Mouse (Mus musculus): ENCODE data around the gene Mindy1. TPM values are rescaled to one million over a fixed set of nuclear protein-coding genes. Genes with fewer than 3 reads are reported as not detected.

The Mindy1 gene
- 58.5 and 89.2 TPM in 2 replicates for polyA plus RNA-seq (2012; rRNA removed)

DNA sequence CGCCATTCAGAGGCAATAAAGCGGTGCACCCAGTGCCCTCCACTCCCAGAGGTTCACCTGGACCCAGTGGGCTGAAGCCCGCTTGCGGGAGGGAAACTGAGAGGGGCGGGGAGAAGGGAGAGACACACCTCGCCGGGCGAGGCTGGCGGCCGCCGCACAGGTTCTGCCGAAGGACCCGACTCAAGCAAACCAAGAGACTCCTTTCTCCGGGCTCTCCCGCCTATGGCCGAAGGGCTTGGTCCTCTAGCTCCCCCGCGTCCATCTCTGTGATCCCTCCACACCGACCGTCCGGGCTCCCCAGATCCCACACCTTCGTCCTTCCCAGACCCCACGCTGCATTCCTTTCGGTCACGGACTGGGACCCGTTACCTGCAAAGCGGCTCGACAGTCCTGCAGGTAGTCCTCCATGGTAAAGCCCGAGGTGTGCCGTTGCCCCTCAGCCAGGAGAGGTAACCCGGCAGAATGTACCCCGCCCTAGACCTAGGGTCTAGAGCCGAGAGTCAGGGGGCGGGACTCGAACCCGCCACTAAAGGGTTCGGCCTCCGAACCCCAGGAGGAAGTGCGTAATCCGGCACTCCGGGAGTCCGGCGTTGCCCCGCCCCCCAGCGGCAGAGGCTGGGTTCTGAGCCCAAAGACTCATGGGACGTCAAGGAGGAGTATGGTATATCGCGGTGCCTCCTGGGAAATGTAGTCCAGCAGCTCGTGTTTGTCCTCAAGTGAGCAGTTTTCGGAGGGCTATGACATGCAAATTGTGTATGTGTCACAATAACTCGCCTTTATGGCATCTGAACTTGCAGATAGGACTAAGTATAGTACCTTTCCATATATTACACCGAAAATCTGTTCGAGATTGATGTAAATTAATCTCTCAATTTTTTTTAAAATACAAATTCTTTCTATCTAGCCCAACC is at the start of gene Mindy1, which contains the start of gene Prune1:
Gene Mindy1 (plus strand): TSS at position 130 of the 911 bp plus-strand sequence.
Gene Prune1 (minus strand): TSS at position 861 of the 911 bp plus-strand sequence.
- H3K27ac ChIP-seq (ENCODE audit: insufficient read depth, low read depth, low read length) = peak within 1 kb of the TSS; percentile 88

DNA sequence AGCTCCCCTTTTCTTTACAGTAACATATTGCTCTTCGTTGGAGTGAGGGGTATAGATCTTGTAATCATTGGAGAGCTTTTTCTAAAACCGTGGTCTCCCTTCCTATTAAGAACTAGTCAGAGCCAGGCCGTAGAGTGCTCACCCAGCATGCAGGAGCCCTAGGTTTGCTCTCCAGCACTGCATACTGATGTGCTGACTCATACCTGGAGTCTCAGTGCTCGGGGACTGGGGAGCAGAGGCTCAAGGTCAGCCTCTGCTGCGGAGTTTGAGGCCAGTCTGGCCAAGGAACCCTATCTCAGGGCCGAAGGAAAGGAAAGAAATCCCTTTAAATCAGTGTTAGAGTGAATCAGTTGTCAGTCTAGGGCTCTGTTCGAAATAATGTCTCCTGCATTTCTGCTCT is 48.4 kb upstream of the Mindy1 start:
- Histone ChIP-seq H3K36me3 (ENCODE audit: control insufficient read depth, insufficient read depth, low read length) (peaks cover 50% of the 10 kb centered on the region), H3K27ac (ENCODE audit: insufficient read depth, low read depth, low read length) (peak overlapping the region; percentile 32; the same call in 1 of the 2 replicates), H3K4me3 (ENCODE audit: low read depth, low read length) (no peak overlapping the region), H3K4me1 (ENCODE audit: control insufficient read depth, insufficient read depth, insufficient read length, low read length) (peaks cover 26% of the 10 kb centered on the region), H3K27me3 (ENCODE audit: control insufficient read depth, insufficient read depth, low read length) (no peaks in the 10 kb centered on the region)
- TF ChIP-seq POLR2A (IDR thresholded peaks at IDR 0.05; ENCODE audit: low read depth, low read length) (no peak), CTCF (IDR thresholded peaks at IDR 0.05; ENCODE audit: extremely low read depth, insufficient read length, insufficient replicate concordance, low read depth, low read length) (no peak)
- 54% methylated on average over 7 of the region's 7 CpGs for WGBS

More for the DNA sequence above, at the start of gene Mindy1, which contains the start of gene Prune1:
- no peaks in the 10 kb centered on the region; the same call in 1 of the 2 replicates for H3K36me3 ChIP-seq (ENCODE audit: control insufficient read depth, insufficient read depth, low read length)
- H3K4me1 ChIP-seq (ENCODE audit: control insufficient read depth, insufficient read depth, insufficient read length, low read length) = peaks cover 6% of the 10 kb centered on the region; the same call in 1 of the 2 replicates
- TF ChIP-seq CTCF (IDR thresholded peaks at IDR 0.05; ENCODE audit: extremely low read depth, insufficient read length, insufficient replicate concordance, low read depth, low read length) (no peak), POLR2A (IDR thresholded peaks at IDR 0.05; ENCODE audit: low read depth, low read length) (no peak)
- H3K27me3 ChIP-seq (ENCODE audit: control insufficient read depth, insufficient read depth, low read length) = no peaks in the 10 kb centered on the region
- peak within 1 kb of the TSS; percentile 85 for H3K4me3 ChIP-seq (ENCODE audit: low read depth, low read length)
- under 1% methylated on average over 53 of the region's 53 CpGs for WGBS

DNA sequence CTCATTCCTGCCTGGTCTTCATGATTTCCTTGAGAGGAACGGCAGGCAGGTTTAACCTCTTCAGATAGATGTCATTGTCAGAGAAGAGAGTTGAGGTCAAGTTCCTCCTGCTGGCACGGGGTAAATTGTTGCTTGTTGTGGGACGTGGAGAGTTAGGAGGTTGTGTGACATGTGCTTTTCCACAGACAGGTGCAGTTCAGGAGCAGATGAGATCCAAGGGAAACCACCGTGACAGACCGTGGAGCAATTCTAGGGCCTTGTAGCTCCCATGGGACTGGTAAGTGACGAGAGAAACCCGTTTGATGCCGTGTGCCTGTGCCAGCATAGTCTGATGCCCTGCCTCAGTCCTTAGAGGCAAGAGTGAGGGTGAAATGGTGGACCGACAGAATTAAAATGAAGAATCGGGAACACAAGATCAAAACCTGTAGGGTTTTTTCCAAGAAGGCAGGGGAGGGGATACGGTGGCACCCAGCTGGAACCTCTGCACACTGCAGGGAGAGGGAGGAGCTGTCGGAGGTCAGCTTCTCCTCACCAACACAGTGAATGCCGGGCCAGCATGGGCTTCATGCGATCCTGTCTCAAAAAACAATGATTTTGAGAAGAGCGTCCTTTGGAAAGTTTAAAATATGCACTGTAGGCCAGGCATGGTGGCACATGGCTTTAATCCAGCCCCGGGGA is 47.7 kb upstream of the Mindy1 start:
- peaks cover 23% of the 10 kb centered on the region for H3K4me1 ChIP-seq (ENCODE audit: control insufficient read depth, insufficient read depth, insufficient read length, low read length)
- TF ChIP-seq POLR2A (IDR thresholded peaks at IDR 0.05; ENCODE audit: low read depth, low read length) = no peak
- TF ChIP-seq CTCF (IDR thresholded peaks at IDR 0.05; ENCODE audit: extremely low read depth, insufficient read length, insufficient replicate concordance, low read depth, low read length) = no peak
- 90% methylated on average over 16 of the region's 16 CpGs for WGBS
- no peaks in the 10 kb centered on the region for H3K27me3 ChIP-seq (ENCODE audit: control insufficient read depth, insufficient read depth, low read length)
- no peak overlapping the region for H3K27ac ChIP-seq (ENCODE audit: insufficient read depth, low read depth, low read length)
- H3K4me3 ChIP-seq (ENCODE audit: low read depth, low read length) = no peak overlapping the region
- H3K36me3 ChIP-seq (ENCODE audit: control insufficient read depth, insufficient read depth, low read length) = peaks cover 50% of the 10 kb centered on the region

DNA sequence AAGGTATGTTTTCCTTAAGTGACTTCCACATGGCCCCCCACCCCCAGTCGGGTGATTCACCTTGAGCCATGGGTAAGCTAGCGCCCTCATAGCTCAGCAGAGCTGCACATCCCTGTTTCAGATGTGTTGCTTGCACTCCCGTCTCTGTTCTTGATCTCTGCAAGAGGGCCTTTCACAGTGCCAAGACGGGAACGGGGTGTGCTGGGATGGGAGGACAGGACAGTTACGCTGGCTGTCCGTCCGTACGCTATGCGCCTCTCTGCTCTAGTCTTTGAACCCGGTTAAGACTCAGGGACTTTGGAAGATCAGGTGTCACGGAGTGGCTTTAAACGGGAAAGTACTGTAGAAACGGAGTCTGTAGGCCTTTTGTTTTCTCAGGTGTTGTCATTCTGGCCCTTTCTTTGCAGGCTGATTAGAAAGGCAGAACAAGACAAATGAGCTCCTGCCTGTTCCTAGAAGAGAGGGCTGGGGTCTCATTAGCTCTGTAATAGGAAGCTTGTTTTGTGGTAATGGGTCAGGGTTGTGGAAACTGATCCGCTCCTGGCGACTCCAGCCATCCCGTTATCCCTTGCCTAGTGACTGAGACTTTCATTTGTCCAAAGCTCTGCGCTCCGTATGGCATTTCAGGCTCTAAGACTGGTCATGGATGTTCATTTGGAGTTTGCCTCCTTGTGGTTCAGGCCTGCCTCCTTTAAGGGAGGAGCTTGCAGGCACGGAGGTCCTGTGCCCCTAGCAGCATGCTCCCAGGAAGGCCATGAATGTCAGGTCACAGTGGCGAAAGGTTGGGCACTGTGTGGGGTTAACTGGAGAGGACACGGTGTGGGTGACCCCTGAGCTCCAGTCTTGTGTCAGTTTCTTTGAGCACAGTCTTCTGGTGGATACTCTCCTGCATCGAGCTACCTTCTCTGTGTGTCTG is 45.5 kb upstream of the Mindy1 start:
- Histone ChIP-seq H3K27me3 (ENCODE audit: control insufficient read depth, insufficient read depth, low read length) (no peaks in the 10 kb centered on the region), H3K4me3 (ENCODE audit: low read depth, low read length) (no peak overlapping the region), H3K27ac (ENCODE audit: insufficient read depth, low read depth, low read length) (no peak overlapping the region), H3K4me1 (ENCODE audit: control insufficient read depth, insufficient read depth, insufficient read length, low read length) (peaks cover 22% of the 10 kb centered on the region), H3K36me3 (ENCODE audit: control insufficient read depth, insufficient read depth, low read length) (peaks cover 50% of the 10 kb centered on the region)
- WGBS = 89% methylated on average over 23 of the region's 23 CpGs
- TF ChIP-seq POLR2A (IDR thresholded peaks at IDR 0.05; ENCODE audit: low read depth, low read length) (no peak), CTCF (IDR thresholded peaks at IDR 0.05; ENCODE audit: extremely low read depth, insufficient read length, insufficient replicate concordance, low read depth, low read length) (no peak)

DNA sequence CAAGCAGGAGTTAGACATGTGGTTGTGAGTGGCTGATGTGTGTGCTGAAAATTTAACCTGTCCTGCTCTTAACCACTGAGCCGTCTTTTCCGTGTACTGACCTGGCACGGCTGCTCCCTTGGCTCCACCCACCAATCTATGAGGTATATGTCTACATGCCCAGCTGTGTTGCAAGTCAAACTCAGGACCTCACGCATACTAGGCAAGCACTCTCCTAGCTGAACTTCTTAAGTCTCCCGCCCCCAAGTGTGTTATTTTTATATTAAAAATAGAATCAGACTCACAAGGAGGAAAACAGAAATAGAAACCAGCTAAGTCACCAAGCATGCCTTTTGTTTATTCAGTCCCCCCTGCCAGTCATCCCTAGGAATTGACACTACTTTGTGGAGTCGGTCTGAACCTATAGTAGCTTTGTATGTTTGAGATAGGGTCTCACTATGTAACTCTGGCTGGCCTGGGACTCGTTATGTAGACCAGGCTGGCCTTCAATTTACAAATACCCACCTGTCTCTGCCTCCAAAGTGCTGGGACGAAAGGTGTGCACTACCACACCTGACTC is 43.5 kb upstream of the Mindy1 start:
- WGBS = 60% methylated on average over 8 of the region's 8 CpGs
- Histone ChIP-seq H3K36me3 (ENCODE audit: control insufficient read depth, insufficient read depth, low read length) (peaks cover 38% of the 10 kb centered on the region), H3K27ac (ENCODE audit: insufficient read depth, low read depth, low read length) (no peak overlapping the region), H3K27me3 (ENCODE audit: control insufficient read depth, insufficient read depth, low read length) (no peaks in the 10 kb centered on the region), H3K4me3 (ENCODE audit: low read depth, low read length) (no peak overlapping the region), H3K4me1 (ENCODE audit: control insufficient read depth, insufficient read depth, insufficient read length, low read length) (peaks cover 2% of the 10 kb centered on the region; the same call in 1 of the 2 replicates)
- TF ChIP-seq CTCF (IDR thresholded peaks at IDR 0.05; ENCODE audit: extremely low read depth, insufficient read length, insufficient replicate concordance, low read depth, low read length) (no peak), POLR2A (IDR thresholded peaks at IDR 0.05; ENCODE audit: low read depth, low read length) (no peak)

DNA sequence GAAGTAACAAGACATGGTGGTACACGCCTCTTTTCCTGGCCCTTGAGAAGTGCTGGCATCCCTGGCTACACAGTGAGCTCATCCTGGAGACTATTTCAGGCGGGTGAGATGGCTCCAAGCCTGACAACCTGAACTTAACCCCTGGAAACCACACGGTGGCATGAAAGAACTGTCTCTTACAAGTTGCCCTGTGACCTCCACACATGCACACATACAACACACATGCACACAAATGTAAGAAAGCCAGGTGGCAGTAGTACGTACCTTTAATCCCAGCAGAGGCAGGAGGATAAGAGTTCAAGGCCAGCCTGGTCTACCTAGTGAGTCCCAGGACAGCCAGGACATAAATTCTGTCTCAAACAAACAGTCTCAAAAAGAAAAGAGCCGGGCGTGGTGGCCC is 42.1 kb upstream of the Mindy1 start:
- TF ChIP-seq POLR2A (IDR thresholded peaks at IDR 0.05; ENCODE audit: low read depth, low read length) (no peak), CTCF (IDR thresholded peaks at IDR 0.05; ENCODE audit: extremely low read depth, insufficient read length, insufficient replicate concordance, low read depth, low read length) (no peak)
- Histone ChIP-seq H3K27me3 (ENCODE audit: control insufficient read depth, insufficient read depth, low read length) (no peaks in the 10 kb centered on the region), H3K4me3 (ENCODE audit: low read depth, low read length) (no peak overlapping the region), H3K4me1 (ENCODE audit: control insufficient read depth, insufficient read depth, insufficient read length, low read length) (no peaks in the 10 kb centered on the region), H3K36me3 (ENCODE audit: control insufficient read depth, insufficient read depth, low read length) (peaks cover 25% of the 10 kb centered on the region), H3K27ac (ENCODE audit: insufficient read depth, low read depth, low read length) (no peak overlapping the region)
- WGBS = 82% methylated on average over 6 of the region's 6 CpGs
